Mouse (Mus musculus): ENCODE measurements at regions not wholly inside any gene's neighbourhood (a gene's known extent, or its start where the extent isn't known, plus 50 kb on each side); places are given as distances from the start of the nearest gene placed in this dataset.
"Not testable (repeated sequence)": the region's sequence is repeated elsewhere in the genome, so short reads cannot be mapped to it uniquely, and the experiment has no call there.

DNA sequence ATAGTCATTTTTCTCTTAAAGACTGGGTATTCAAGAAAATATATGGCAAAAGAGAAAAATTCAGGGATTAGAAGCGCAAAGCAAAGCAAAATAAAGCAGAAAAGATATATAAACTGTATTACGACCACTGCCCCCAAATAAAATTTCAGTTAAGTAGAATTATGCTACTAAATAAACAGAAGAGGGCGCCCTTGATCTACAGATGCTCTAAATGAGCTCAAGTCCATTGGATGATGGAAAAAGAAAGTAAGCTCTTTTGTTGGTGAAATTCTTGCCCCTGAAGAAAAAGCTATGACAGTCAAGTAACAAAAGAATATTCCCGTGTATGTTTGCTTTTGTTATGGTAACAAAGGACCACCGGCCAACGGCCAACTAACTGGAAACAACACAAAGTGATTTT is 165.5 kb upstream of the Stk26 start:
- DNase-seq: no peak

DNA sequence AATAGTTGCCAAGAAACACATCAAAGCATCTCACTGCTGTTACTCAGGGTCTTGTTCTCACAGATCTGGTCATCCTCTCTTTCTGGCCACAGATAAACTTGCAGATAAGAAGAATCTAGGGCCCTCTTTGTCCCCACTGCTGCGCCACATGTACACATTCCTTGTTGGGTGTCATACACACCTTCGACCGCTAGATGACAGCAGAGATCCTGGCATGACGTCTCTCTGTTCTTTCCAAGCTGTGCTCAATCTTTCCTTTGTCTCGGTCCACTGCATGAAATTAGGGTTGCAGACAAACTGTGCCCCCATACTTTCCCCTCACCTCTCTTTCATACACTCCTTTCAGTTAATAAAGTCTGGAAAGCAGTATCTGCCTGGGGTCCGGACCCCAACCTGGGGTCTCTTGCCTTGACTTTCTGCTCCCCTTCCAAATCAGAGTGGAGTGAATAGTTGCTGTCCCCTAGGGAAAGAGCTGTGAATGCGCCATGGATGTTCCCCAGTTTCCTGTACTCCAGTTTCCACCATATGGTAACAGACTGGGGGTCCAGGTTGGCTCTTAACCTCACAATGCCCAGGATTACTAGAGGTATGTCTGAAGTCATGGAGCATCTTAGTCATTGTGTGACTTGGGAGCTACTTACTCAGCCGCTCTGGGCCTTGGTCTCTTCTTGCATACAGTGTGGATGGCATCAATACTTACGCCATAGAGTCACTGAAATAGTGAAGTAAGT is 182.8 kb upstream of the Stk26 start:
- peak; percentile 39 for DNase-seq

DNA sequence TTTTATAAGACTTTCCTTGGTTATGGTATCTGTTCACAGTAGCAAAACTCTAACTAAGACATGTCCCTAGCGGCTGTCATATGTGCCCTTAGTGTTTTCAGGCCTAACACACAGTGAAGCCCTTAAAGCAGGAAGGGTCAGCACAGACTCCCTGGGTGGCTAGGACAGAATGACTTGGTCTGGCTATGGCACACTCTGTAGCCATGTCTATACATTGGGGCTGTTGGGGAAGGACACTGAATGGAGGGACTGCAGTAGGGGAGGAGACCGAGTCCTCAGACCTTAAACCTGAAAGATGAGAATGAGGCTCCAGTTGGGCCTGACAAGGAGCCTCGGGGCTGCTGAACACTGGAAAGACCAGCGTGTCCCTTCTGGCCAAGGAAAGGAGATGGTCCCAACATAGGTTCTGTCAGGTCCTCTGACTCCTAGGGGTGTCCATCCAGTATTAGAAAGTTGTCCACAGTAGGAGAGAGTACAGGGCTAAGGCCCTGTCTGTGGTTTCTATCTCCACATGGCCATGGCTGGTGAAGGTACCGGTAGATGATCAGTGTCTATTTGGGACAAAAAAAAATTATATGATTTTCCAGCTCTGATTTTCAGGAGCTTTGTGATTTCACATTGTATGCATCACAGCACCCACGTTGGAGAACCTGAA is 183.5 kb upstream of the Stk26 start:
- DNase-seq: no peak

DNA sequence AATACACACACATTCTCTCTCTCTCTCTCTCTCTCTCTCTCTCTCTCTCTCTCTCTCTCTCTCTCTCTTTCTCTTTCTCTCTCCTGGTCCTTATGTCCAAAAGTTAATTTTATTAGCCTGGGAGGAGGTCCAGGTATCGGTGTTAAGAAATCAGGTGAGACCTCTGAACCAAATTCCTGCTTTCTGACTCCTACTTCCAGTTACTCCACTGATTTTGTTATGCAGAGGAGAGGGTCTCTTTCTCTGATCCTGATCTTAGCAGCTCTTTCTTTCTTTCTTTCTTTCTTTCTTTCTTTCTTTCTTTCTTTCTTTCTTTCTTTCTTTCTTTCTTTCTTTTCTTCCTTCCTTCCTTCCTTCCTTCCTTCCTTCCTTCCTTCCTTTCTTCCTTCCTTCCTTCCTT is 185.5 kb upstream of the Stk26 start:
- not testable (repeated sequence) for DNase-seq

DNA sequence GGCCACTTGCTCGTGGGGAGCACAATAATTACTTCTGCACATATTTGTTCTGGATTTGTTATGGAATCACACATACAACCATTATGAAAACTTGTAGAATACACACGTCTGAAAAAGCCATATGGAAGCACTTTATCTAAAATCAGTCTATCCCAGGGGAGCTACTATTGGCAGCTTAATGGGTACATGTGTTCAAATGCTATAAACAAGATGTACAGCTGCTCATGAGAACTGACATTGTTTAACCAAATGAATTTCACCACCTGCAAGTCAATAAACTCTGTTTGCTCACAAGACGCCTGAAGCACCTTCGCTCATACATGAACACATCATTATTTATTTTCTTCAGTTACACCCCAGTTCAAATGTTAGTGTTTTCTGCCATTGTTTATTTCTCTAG is 199.5 kb upstream of the Stk26 start:
- no peak for DNase-seq

DNA sequence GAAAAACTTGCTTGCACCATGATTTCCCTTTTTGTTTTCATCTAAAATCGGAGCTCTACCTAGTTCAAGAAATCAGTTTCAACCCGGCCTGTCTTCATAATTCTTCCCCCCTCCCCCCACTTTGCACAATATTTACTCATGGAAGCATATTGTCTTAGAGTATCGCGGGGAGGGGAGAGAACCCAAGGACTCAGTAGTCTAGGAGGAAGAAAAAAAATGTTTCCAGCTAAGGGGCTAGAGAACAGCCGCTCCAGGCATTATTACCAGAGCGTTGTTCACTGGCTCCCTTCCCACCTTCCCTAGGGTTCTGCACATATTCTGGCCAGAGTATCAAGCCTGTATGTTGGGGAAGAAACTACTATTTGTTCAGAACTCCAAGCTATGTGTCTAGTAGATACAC is 205.2 kb upstream of the Stk26 start:
- peak; percentile 45 for DNase-seq

DNA sequence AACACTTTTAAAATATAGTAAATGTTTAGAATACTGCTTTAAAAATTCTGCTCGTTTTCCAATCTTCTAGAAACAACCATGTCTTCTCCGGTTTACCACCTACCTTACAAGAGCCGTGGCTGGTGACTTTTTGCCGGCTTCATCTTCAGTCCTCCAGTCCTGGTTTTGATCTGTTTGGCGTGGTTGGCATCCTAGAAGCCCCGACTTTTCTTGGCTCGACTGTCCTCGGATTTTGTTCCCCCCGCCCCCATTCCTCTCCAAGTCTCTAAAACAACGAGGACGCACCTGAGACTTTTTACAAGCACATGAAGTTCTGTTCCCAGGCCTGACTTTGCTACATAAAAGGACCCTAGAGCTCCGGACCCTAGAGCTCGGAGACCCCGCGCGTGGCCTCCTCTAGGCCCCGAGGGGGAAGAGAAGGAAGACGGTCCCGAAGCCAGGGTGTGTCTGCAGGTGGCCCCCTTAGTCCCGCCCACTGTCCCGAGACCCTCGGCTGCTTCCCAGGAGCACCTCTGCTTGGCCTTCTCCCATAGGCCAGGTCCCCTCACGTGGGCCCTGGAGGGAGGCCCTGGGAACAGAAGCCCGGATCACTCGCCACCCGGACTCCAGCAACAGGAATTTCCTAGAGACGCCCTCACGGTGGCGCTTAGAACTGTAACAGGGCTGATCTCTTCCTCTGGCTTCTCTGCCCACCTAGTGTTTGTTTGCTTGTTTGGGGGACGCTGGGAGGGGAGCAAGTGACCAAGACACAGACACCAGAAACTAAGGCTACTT is 205.8 kb upstream of the Stk26 start:
- DNase-seq: peak; percentile 86

DNA sequence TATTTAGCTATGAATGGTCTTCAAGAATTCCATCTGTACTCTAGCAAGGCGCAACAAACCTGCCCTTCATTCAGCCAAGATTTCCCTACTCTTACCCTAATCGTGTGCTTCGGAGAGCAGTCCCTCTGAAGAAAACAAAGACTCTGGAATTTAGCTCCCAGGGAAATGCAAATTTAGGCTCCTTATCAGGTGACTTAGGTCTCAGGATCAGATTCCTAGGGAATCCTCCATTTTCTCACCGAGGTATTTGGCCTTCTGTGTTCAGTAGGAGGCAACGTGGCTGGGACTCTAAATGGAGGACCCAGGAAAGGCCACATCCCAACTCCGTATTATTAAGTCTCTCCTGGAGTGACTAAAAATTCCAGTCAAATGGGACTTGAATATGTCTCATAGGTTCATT is 204.2 kb upstream of the Olfr1324 start:
- DNase-seq: no peak

DNA sequence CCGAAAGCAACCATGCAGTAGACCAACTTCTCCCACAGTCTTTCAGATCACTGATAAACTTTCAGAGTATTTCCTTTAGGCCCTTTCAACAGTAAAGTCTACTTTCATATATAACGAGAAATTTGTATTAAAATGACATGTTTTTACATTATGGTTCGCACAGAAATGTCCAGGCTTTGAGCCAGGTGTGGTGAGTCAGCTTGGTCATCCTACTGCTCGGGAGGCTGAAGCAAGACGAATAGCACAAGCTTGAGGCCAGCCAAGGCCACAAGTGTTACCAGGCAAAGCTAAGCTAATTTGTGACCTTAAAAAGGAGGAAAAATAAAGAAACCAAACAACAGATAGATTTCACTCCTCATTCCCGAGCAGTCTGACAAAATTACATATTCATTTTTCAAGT is 197.0 kb upstream of the Olfr1324 start:
- DNase-seq: no peak

DNA sequence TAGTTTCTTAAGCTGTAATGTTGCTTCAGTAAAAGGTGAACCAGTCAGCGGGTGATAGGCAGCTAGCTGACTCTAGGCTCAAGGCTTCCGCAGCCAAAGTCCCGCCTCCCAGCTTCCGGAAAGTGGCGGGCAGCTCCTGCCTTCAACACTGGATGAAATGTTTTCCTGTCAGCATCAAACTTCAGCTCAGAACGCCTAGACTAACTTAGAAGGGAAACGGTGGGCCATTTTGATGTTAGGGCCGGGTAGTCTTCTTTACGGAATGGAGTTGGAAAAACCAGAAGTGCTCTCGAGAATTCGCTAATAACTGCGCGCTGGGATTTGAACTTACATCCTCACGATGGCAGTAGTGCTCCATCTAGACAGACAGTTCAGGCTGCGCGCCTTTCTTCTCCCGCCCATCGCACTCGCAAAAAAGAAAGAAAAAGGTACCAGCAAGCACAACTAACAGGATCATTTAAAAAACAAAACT is 194.7 kb upstream of the Olfr1324 start:
- DNase-seq: peak; percentile 87

DNA sequence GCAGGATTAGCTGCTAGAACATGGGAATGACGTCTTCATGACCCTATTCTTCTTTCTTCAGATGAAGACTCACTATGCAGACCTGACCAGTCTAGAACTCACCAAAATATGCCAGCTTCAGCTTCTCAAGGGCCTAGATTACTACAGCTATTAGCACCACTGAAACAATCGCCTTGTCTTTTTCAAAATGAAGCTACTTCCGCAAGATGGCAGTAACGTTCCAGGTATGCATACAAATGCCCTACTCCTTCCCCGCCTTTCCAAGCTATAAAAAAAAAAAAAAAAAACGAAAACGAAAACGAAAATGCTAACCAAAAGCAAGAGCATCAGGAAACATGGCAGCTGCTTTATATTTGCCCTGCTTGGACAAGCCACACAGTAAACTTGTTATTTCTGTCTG is 192.6 kb upstream of the Olfr1324 start:
- peak; percentile 79 for DNase-seq

DNA sequence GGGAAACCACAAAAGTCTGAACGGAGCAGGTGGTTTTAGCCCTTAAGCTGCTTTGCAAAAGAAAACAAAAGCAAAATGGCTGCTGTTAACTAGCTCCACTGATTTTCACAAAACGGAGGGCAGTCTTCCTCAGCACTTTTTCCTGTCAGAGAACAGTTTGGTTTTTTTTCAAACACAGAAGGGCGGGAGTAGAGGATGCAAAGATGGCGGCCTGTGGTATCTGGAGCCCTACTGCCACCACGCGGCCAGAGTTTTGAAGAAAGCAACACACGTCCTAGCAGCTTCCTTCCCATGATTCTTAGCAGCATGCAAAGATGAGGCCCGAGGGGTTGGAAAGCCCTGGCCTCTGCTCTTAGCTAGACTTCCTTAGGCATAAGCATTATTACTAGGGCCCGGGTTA is 191.6 kb upstream of the Olfr1324 start:
- peak; percentile 92 for DNase-seq

DNA sequence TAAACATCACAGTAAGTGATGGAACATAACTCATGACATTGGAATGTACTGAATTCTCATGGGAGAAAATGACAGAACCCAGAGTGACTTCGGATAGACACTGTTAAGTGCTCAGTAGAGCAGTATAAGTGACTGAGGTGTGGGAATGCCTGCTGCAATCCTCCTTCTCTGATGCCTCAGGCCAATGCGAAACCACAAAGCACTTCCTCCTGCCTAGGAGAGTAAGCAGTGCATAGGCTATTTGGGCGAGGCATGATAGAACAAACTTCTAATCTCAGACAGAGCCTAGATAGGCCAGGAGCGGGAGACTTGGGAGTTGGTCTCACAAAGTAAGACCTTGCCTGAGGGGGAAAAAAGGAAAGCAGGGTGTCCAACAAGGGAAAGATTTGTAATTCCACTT is 190.6 kb upstream of the Olfr1324 start:
- no peak for DNase-seq

DNA sequence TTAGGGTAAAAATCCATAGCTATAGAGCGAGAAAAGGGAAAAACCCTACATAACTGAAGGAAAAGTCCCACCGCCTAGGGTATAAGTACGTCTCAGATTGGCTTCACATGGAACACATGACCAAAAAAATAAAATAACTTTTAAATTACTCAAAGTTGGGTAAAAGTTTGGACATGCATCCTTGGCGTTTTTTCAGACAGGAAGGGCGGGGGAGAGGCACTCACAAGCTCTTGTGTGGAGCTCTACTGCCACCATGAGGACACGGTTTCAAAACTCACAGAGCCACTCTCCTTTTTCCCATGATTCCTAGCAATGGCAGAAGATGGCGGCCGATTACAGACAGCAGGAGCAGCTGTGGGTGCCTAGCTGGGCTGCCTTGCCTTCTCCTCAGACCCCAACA is 188.6 kb upstream of the Olfr1324 start:
- DNase-seq: peak; percentile 86

DNA sequence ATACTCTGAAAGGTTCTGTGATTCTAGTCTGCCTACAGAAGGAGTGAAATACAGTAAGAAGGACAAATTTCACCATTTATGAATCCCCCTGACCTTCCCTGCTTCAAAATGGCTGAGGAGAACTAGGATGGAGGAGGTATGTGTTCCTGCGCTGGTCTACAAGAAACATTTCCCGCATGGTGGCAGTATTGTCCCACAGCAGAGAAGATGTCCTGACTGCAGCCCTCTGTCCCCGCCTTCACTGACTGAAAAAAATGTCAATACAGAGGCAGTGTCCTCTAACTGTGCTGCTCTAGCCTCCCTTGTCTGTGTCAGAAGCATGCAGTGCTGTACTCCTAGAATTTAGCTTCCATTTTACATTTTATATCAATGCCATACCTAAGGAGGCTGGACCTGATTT is 186.6 kb upstream of the Olfr1324 start:
- DNase-seq: peak; percentile 95

DNA sequence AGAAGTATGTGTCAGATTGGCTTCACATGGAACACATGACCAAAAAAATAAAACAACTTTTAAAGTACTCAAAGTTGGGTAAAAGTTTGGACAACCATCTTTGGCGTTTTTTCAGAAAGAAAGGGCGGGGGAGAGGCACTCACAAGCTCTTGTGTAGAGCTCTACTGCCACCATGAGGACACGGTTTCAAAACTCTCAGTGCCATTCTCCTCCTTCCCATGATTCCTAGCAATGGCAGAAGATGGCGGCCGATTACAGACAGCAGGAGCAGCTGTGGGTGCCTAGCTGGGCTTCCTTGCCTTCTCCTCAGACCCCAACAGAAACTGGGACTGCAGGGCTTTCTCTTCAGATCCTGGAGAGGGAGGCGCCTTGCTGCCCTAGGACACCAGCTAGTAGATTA is 186.1 kb upstream of the Olfr1324 start:
- peak; percentile 89 for DNase-seq

DNA sequence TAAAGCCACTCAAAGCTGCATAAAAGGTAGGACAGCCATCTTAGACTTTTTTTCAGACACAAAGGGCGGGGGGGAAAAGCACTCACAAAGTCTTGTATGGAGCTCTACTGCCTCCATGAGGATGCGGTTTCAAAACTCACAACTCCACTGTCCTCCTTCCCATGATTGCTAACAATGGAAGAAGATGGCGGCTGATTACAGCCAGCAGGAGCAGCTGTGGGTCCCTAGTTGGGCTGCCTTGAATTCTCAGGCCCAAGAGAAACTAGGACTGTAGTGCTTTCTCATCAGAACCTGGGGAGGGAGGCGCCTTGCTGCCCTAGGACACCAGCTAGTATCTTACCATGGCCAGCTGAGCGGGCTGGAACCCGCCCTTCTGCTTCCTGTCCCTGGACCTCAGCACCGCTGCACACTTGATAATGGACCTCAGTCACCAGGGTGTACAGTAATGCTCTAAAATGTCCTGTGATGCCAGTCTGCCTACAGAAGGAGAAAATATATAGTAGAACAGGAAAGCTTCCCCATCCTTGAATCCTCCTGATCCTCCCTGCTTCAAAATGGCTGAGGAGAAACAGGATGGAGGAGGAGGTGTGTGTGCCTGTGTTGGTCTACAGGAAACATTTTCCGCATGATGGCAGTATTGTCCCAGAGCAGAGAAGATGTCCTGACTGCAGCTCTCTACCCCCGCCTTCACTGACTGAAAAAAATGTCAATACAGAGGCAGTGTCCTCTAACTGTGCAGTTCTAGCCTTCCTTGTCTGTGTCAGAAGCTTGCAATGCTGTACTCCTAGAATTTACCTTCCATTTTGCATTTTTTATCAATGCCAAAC is 183.7 kb upstream of the Olfr1324 start:
- peak; percentile 96 for DNase-seq

DNA sequence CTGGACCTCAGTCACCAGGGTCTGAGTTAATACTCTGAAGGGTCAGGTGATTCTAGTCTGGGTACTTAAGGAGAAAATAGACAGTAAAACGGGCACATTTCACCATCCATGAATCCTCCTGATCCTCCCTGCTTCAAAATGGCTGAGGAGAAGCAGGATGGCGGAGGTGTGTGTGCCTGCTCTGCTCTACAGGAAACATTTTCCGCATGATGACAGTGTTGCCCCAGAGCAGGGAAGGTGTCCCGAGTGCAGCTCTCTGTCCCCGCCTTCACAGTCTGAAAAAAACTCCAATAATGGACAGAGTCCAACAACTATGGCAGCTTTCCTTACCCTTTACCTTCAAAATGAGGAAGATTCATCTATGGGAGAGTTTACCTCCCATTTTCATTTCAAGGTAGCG is 179.8 kb upstream of the Olfr1324 start:
- DNase-seq: not testable (repeated sequence)

DNA sequence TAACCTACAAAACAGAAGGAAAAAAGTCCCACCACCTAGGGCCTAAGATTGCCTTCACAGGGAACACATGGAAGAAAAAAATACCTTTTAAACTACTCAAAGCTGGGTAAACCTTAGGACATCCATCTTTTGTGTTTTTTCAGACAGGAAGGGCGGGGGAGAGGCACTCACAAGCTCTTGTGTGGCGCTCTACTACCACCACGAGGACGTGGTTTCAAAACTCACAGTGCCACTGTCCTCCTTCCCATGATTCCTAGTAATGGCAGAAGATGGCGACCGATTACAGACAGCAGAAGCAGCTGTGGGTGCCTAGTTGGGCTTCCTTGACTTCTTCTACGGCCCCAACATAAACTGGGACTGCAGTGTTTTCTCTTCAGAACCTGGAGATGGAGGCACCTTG is 179.3 kb upstream of the Olfr1324 start:
- peak; percentile 82 for DNase-seq

DNA sequence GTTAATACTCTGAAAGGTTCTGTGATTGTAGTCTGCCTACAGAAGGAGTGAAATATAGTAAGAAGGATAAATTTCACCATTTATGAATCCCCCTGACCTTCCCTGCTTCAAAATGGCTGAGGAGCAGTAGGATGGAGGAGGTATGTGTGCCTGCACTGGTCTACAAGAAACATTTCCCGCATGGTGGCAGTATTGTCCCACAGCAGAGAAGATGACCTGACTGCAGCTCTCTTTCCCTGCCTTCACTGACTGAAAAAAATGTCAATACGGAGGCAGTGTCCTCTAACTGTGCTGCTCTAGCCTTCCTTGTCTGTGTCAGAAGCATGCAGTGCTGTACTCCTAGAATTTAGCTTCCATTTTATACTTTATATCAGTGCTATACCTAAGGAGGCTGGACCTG is 177.2 kb upstream of the Olfr1324 start:
- DNase-seq: peak; percentile 93

DNA sequence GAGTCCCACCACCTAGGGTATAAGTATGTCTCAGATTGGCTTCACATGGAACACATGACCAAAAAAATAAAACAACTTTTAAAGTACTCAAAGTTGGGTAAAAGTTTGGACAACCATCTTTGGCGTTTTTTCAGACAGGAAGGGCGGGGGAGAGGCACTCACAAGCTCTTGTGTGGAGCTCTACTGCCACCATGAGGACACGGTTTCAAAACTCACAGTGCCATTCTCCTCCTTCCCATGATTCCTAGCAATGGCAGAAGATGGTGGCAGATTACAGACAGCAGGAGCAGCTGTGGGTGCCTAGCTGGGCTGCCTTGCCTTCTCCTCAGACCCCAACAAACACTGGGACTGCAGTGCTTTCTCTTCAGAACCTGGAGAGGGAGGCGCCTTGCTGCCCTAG is 176.7 kb upstream of the Olfr1324 start:
- DNase-seq: peak; percentile 80

DNA sequence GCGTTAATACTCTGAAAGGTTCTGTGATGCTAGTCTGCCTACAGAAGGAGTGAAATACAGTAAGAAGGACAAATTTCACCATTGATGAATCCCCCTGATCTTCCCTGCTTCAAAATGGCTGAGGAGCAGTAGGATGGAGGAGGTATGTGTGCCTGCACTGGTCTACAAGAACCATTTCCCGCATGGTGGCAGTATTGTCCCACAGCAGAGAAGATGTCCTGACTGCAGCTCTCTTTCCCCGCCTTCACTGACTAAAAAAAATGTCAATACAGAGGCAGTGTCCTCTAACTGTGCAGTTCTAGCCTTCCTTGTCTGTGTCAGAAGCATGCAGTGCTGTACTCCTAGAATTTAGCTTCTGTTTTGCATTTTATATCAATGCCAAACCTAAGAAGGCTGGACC is 174.6 kb upstream of the Olfr1324 start:
- peak; percentile 98 for DNase-seq

DNA sequence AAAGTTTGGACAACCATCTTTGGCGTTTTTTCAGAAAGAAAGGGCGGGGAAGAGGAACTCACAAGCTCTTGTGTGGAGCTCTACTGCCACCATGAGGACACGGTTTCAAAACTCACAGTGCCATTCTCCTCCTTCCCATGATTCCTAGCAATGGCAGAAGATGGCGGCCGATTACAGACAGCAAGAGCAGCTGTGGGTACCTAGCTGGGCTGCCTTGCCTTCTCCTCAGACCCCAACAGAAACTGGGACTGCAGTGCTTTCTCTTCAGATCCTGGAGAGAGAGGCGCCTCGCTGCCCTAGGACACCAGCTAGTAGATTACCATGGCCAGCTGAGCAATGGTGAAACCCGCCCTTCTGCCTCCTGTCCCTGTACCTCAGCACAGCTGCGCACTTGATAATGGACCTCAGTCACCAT is 174.2 kb upstream of the Olfr1324 start:
- peak; percentile 85 for DNase-seq

Measured in cerebellum, adult 9-10 months (tissue).